Mouse (Mus musculus) heart, adult 2 months (tissue): ENCODE measurements around the gene Rasef.

Experiments used
- CTCF ChIP-seq: fragments of 200-600 bp; IDR thresholded peaks from 2 replicates; pipeline ENCODE4 v1.8.1; 2022; ENCODE audit warnings: antibody characterized with exemption, mild to moderate bottlenecking, moderate library complexity
- EP300 ChIP-seq: fragments of 200-500 bp; IDR thresholded peaks from 2 replicates; pipeline ENCODE4 v1.6.1; 2011; ENCODE audit warnings: low read depth, low read length, control low read depth; ENCODE audit not compliant: insufficient read depth

DNA sequence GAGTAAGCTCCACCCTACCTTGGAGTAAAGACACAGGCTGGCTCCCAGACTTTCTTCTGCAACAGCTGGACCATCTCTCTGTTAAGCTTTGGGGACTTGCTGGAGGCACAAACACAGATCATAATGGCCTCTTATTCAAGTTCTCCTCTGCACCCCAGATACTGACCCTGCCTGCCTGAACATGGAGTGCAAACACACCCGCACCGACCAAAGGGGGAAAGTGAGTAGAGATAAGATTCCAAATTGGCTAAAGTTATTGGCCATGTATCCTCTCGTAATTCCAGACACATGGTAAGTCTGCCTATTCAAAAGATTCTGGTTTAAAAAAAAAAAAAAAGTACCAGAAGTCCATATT, 369 bp upstream of the Rasef start:
- TF ChIP-seq EP300 (no peak), CTCF (no peak)
